Mouse (Mus musculus) testis, adult 2 months (tissue): ENCODE data around the gene Gm3625.

Experiments used
- CTCF ChIP-seq: fragments of 200-500 bp; IDR thresholded peaks from 2 replicates; pipeline ENCODE4 v1.5.1; 2012; ENCODE audit warnings: low read depth, mild to moderate bottlenecking, inconsistent platforms, low read length, moderate library complexity; ENCODE audit not compliant: control insufficient read depth, insufficient read depth, insufficient replicate concordance
- POLR2A ChIP-seq: fragments of 200-500 bp; IDR thresholded peaks from 2 replicates; pipeline ENCODE4 v1.6.1; 2012; ENCODE audit warnings: low read depth, mild to moderate bottlenecking, inconsistent platforms, low read length, moderate library complexity; ENCODE audit not compliant: control insufficient read depth

- TF ChIP-seq CTCF (no peak), POLR2A (no peak)
These were observed 621 bp upstream of the Gm3625 start for GRCm38 (mm10) chr12:4593166-4593929.
